In the genomic region with DNA sequence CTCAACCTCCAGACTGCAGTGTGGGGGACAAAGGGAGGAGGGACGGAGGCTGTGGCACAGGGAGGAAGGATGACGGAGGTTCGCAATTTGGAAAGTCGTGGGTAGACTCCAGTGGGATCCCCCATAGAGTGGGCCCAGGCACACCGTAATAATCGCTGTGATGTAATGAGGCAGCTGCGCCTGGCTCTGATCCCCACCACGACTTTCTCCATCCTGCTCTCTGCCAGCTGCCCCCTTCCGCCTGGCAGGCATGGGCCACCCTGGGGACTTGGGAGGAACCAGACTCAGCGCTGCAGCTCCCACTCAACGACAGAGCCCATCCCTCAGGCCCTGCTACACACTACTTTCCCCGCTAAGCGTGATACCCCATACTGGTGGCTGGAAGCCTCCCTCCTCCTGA, we compare ENCODE assay signal across 17 mouse cellular contexts.
DNase-seq lines count a peak whose midpoint lies in the region; ATAC-seq lines count a peak whose summit lies in the region.
"Had no signal": no experiment of that assay in that cellular context is flagged by ENCODE, and none has a peak within 500 bp of the region (broad histone marks: within the 10 kb centered on the region; RNA-seq: fewer than 3 reads in every experiment).

No protein-coding gene starts in this region.

- no peak overlapping the region for H3K4me2 ChIP-seq in midbrain, embryonic 11.5 days
- H3K4me2 ChIP-seq in hindbrain, embryonic 15.5 days, result no peak overlapping the region
- H3K4me2 ChIP-seq in neural tube, embryonic 13.5 days, result no peak overlapping the region
- H3K4me2 ChIP-seq in heart, embryonic 11.5 days, result no peak overlapping the region
- H3K4me2 ChIP-seq: heart, embryonic 13.5 days; lung, embryonic 15.5 days had no signal

- H3K9me3 ChIP-seq in midbrain, embryonic 10.5 days (replicated peaks), result no peaks in the 10 kb centered on the region; the same call in 1 of the 2 replicates
- H3K9me3 ChIP-seq in midbrain, embryonic 11.5 days (ENCODE audit: control insufficient read depth, low read length), result no peaks in the 10 kb centered on the region
- no peaks in the 10 kb centered on the region for H3K9me3 ChIP-seq in hindbrain, embryonic 15.5 days
- no peaks in the 10 kb centered on the region for H3K9me3 ChIP-seq in neural tube, embryonic 13.5 days
- H3K9me3 ChIP-seq in heart, embryonic 11.5 days (replicated peaks; ENCODE audit: control insufficient read depth, low read length), result no peaks in the 10 kb centered on the region
- H3K9me3 ChIP-seq: heart, embryonic 13.5 days; lung, embryonic 15.5 days had no signal

- H3K27me3 ChIP-seq in midbrain, embryonic 10.5 days (ENCODE audit: low read depth, poor library complexity, severe bottlenecking), result peaks cover 5% of the 10 kb centered on the region
- H3K27me3 ChIP-seq in midbrain, embryonic 11.5 days (ENCODE audit: control insufficient read depth, insufficient read depth, low read length), result no peaks in the 10 kb centered on the region
- H3K27me3 ChIP-seq in hindbrain, embryonic 15.5 days, result no peaks in the 10 kb centered on the region
- H3K27me3 ChIP-seq in neural tube, embryonic 13.5 days, result no peaks in the 10 kb centered on the region
- H3K27me3 ChIP-seq in heart, embryonic 11.5 days (ENCODE audit: control insufficient read depth, insufficient read depth, low read length), result peaks cover 3% of the 10 kb centered on the region; the same call in 1 of the 2 replicates
- H3K27me3 ChIP-seq: lung, embryonic 15.5 days had no signal

- H3K36me3 ChIP-seq in midbrain, embryonic 10.5 days, result no peaks in the 10 kb centered on the region
- no peaks in the 10 kb centered on the region for H3K36me3 ChIP-seq in midbrain, embryonic 11.5 days (ENCODE audit: control insufficient read depth, insufficient read depth, low read length)
- H3K36me3 ChIP-seq in hindbrain, embryonic 15.5 days, result no peaks in the 10 kb centered on the region
- H3K36me3 ChIP-seq in neural tube, embryonic 13.5 days, result no peaks in the 10 kb centered on the region
- H3K36me3 ChIP-seq in heart, embryonic 11.5 days (ENCODE audit: control insufficient read depth, insufficient read depth, low read length), result no peaks in the 10 kb centered on the region
- H3K36me3 ChIP-seq: heart, embryonic 13.5 days; lung, embryonic 15.5 days had no signal

- peaks cover 14% of the 10 kb centered on the region for H3K4me1 ChIP-seq in midbrain, embryonic 10.5 days
- peaks cover 3% of the 10 kb centered on the region; the same call in 1 of the 2 replicates for H3K4me1 ChIP-seq in midbrain, embryonic 11.5 days (ENCODE audit: control insufficient read depth, insufficient read depth, low read length)
- H3K4me1 ChIP-seq in hindbrain, embryonic 15.5 days (replicated peaks), result peaks cover 9% of the 10 kb centered on the region
- peaks cover 24% of the 10 kb centered on the region for H3K4me1 ChIP-seq in neural tube, embryonic 13.5 days (replicated peaks)
- no peaks in the 10 kb centered on the region for H3K4me1 ChIP-seq in heart, embryonic 11.5 days (ENCODE audit: control insufficient read depth, insufficient read depth, low read length)
- H3K4me1 ChIP-seq: heart, embryonic 13.5 days; lung, embryonic 15.5 days had no signal

- peak; percentile 64 to 81 for DNase-seq in cerebellum, postnatal 10 days
- no peak for DNase-seq in cerebellum, adult 18-20 months
- no peak for DNase-seq in midbrain, embryonic 10.5 days (ENCODE audit: low spot score)
- no peak for DNase-seq in midbrain, embryonic 11.5 days (ENCODE audit: low spot score, missing footprints)
- no peak for DNase-seq in yolk sac, embryonic 10.5 days (ENCODE audit: low spot score)
- DNase-seq: cerebellum, adult 8-10 months; embryo, embryonic 11 days; gastrocnemius, postnatal 25 days; kidney, adult 2 months; kidney, postnatal 4 days; right cerebral cortex, postnatal 25 days had no signal

- no peak for ATAC-seq in midbrain, embryonic 11.5 days (ENCODE audit: low FRiP score)
- ATAC-seq in hindbrain, embryonic 15.5 days (ENCODE audit: low FRiP score, low read depth), result peak; percentile 39; the same call in 1 of the 2 replicates
- peak; percentile 78 for ATAC-seq in neural tube, embryonic 13.5 days (ENCODE audit: low read depth)
- ATAC-seq in heart, embryonic 11.5 days (replicated peaks; ENCODE audit: insufficient number of reproducible peaks, low FRiP score, low TSS enrichment), result no peak
- ATAC-seq: Patski had no signal

- no peak overlapping the region for H3K4me3 ChIP-seq in midbrain, embryonic 10.5 days
- H3K4me3 ChIP-seq in midbrain, embryonic 11.5 days (ENCODE audit: low read depth, low read length), result no peak overlapping the region
- no peak overlapping the region for H3K4me3 ChIP-seq in hindbrain, embryonic 15.5 days
- H3K4me3 ChIP-seq in neural tube, embryonic 13.5 days, result no peak overlapping the region
- no peak overlapping the region for H3K4me3 ChIP-seq in heart, embryonic 11.5 days (ENCODE audit: low read depth, low read length)
- H3K4me3 ChIP-seq: heart, embryonic 13.5 days; lung, embryonic 15.5 days had no signal

- H3K9ac ChIP-seq in midbrain, embryonic 11.5 days (ENCODE audit: low read length), result no peak overlapping the region
- no peak overlapping the region for H3K9ac ChIP-seq in hindbrain, embryonic 15.5 days
- no peak overlapping the region for H3K9ac ChIP-seq in neural tube, embryonic 13.5 days
- H3K9ac ChIP-seq in heart, embryonic 11.5 days (ENCODE audit: low read depth, low read length), result no peak overlapping the region
- H3K9ac ChIP-seq: heart, embryonic 13.5 days; lung, embryonic 15.5 days had no signal

- 88% methylated on average over 13 of the region's 13 CpGs for WGBS in midbrain, embryonic 10.5 days
- WGBS in midbrain, embryonic 11.5 days, result 82% methylated on average over 13 of the region's 13 CpGs
- 39% methylated on average over 13 of the region's 13 CpGs for WGBS in hindbrain, embryonic 15.5 days
- WGBS in neural tube, embryonic 13.5 days, result 33% methylated on average over 13 of the region's 13 CpGs
- 78% methylated on average over 13 of the region's 13 CpGs for WGBS in heart, embryonic 11.5 days (ENCODE audit: insufficient replicate concordance)

- 0 out of 2 replicates have a peak overlapping the region, but pooled peaks have one; percentile 10 for H3K27ac ChIP-seq in midbrain, embryonic 10.5 days (replicated peaks)
- H3K27ac ChIP-seq in midbrain, embryonic 11.5 days (ENCODE audit: low read depth, low read length), result no peak overlapping the region
- H3K27ac ChIP-seq in hindbrain, embryonic 15.5 days (replicated peaks), result peak overlapping the region; percentile 49; the same call in 1 of the 2 replicates
- H3K27ac ChIP-seq in neural tube, embryonic 13.5 days (replicated peaks), result peak overlapping the region; percentile 71
- H3K27ac ChIP-seq in heart, embryonic 11.5 days (ENCODE audit: low read depth, low read length), result no peak overlapping the region
- H3K27ac ChIP-seq: heart, embryonic 13.5 days; lung, embryonic 15.5 days had no signal

Comparison
In these comparisons a context has a peak if more than half of its experiments do, and no peak if none do; other contexts are left out.
1. DNase-seq: peak in cerebellum, postnatal 10 days (2 of 2); none in cerebellum, adult 18-20 months (0 of 2), midbrain, embryonic 10.5 days (single experiment), midbrain, embryonic 11.5 days (single experiment) and yolk sac, embryonic 10.5 days (single experiment).
2. H3K27ac ChIP-seq: peak in midbrain, embryonic 10.5 days (single experiment), hindbrain, embryonic 15.5 days (single experiment) and neural tube, embryonic 13.5 days (single experiment); none in midbrain, embryonic 11.5 days (single experiment) and heart, embryonic 11.5 days (single experiment).
3. ATAC-seq: peak in hindbrain, embryonic 15.5 days (single experiment) and neural tube, embryonic 13.5 days (single experiment); none in midbrain, embryonic 11.5 days (single experiment) and heart, embryonic 11.5 days (single experiment).